Mouse (Mus musculus) olfactory bulb, adult 2 months (tissue): ENCODE data around the gene Vipas39. TPM values are rescaled to one million over a fixed set of nuclear protein-coding genes. Genes with fewer than 3 reads are reported as not detected.
A peak's percentile ranks its signal among the peaks of the same experiment; 100 is the strongest.
"Not testable (repeated sequence)": the region's sequence is repeated elsewhere in the genome, so short reads cannot be mapped to it uniquely, and the experiment has no call there.

ENCODE experiments used
- H3K27ac ChIP-seq: fragments of 200-500 bp; 2 replicates; pipeline ENCODE4 v1.5.1; 2012; ENCODE audit warnings: low read depth, low read length; ENCODE audit not compliant: insufficient read depth
- H3K4me1 ChIP-seq: fragments of 200-500 bp; 2 replicates; pipeline ENCODE4 v1.6.1; 2012; ENCODE audit warnings: low read length; ENCODE audit not compliant: control insufficient read depth, insufficient read depth
- H3K4me3 ChIP-seq: fragments of 200-500 bp; 2 replicates; pipeline ENCODE4 v1.5.1; 2012; ENCODE audit warnings: mild to moderate bottlenecking, low read depth, low read length, moderate library complexity; ENCODE audit not compliant: insufficient read depth
- CTCF ChIP-seq: fragments of 200-500 bp; IDR thresholded peaks from 2 replicates; pipeline ENCODE4 v1.5.1; 2012; ENCODE audit warnings: low read depth, mild to moderate bottlenecking, low read length, moderate library complexity; ENCODE audit not compliant: insufficient read depth
- POLR2A ChIP-seq: fragments of 200-500 bp; IDR thresholded peaks from 2 replicates; pipeline ENCODE4 v1.6.1; 2012; ENCODE audit warnings: mild to moderate bottlenecking, low read depth, low read length, moderate library complexity; ENCODE audit not compliant: insufficient read depth
- WGBS: fragments of 180-500 bp; shearing (Covaris S2); methylation state at CpG from one replicate; pipeline ENCODE4 v1.1.7; 2018; 5-methylcytosine and 5-hydroxymethylcytosine counted together
- polyA plus RNA-seq: library from polyadenylated mRNA; stranded (reverse); fragments of >200 nt; gene quantifications from 2 replicates; pipeline ENCODE4 v1.2.4, GENCODE M21; 2012; ENCODE audit warnings: low replicate concordance; ENCODE audit not compliant: missing spikeins, insufficient read depth, insufficient read length

The Vipas39 gene
- polyA plus RNA-seq, 1 experiment, result not detected

- H3K4me3 ChIP-seq, result no peak overlapping the region
- WGBS, result 70% methylated on average over 2 of the region's 2 CpGs
- H3K4me1 ChIP-seq, result no peaks in the 10 kb centered on the region
- H3K27ac ChIP-seq, result no peak overlapping the region
- no peak for TF ChIP-seq CTCF
Observed at GRCm38 (mm10) chr12:87212844-87213606, 53.0 kb downstream of the Vipas39 start.

DNA sequence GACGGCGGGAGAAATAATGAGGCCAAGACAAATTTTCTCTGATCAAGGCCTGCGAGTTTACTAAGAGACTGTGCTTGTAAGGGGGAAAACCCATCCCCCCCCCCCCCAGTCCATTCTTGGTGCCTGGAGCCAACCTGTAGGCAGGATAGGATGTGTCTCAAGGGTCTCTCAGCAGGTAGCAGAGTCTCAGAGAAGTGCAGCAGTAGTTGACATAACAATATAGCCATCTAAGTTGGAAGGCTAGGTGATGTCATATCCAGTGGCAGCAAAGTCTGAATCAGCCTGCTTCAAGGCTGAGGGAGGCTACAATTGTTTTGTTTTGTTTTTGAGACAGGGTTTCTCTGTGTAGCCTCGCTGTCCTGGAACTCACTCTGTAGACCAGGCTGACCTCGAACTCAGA is 60.3 kb downstream of the Vipas39 start:
- H3K4me1 ChIP-seq, H3K27ac ChIP-seq, H3K4me3 ChIP-seq: not testable (repeated sequence)
- WGBS, result 88% methylated on average over 5 of the region's 5 CpGs

DNA sequence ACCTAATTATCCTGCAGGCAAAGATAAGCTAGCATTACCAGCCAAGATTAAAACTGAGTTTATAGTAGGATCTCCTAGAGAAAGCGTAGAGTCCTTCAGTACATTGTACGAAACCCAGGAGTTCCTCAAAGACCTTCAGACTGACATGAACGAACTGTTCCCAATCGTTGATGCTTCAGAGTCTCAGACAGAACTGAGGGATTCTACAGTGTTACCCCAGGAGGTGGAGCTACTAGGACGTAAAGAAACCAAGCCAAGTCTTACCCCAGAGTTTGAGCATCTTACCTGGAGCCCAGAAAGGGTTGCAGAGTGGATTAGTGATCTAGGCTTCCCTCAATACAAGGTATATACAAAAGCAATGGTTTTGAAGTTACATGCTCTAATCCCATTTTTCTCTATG is 64.4 kb downstream of the Vipas39 start:
- Histone ChIP-seq H3K27ac (no peak overlapping the region), H3K4me1 (peaks cover 5% of the 10 kb centered on the region; the same call in 1 of the 2 replicates), H3K4me3 (no peak overlapping the region)
- WGBS, result 68% methylated on average over 5 of the region's 5 CpGs
- no peak for TF ChIP-seq POLR2A
- TF ChIP-seq CTCF, result no peak

DNA sequence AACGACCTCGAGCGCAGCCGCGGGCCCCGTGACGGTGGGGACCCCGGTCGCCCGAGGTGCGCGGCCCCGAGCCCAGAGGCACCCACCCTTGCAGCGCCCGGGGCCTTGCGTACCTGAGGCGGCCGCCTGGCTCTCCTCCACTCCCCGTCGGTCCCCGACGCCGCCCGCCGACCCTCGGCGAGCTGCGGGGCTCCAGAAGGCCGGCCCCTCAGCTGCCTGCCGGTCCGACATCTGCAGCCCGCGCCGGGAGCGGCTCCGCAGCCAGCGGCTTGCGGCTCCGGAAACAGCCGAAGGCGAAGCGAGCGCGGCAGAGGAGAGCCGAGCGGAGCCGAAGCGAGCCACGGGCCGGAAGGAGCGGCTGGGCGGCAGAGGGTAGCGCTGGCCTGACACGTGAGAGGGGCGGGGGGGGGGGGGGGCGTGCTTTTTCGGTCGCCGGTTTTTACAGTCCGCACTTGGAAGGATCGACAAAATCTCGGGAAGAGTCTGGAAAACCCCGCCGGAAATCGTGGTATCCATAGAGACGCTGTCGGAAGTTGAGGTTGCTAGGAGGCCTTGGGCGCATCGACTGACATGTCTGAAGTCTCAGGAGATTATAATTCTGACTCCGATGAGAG is 66.0 kb downstream of the Vipas39 start, which contains the start of gene Tmed8:
Tmed8 (minus strand) TSS at position 482 of the 614 bp plus-strand sequence.
- H3K4me1 ChIP-seq, result peaks cover 5% of the 10 kb centered on the region; the same call in 1 of the 2 replicates
- H3K4me3 ChIP-seq, result peak within 1 kb of the TSS; percentile 85
- under 1% methylated on average over 55 of the region's 70 CpGs for WGBS
- TF ChIP-seq CTCF (no peak), POLR2A (peak; percentile 49; the same call in 1 of the 2 replicates)
- H3K27ac ChIP-seq, result peak within 1 kb of the TSS; percentile 60

- Histone ChIP-seq H3K27ac (peak within 1 kb of the TSS; percentile 60), H3K4me3 (peak within 1 kb of the TSS; percentile 85), H3K4me1 (peaks cover 5% of the 10 kb centered on the region; the same call in 1 of the 2 replicates)
- no peak for TF ChIP-seq CTCF
- no peak for TF ChIP-seq POLR2A
- WGBS, result under 1% methylated on average over 32 of the region's 38 CpGs
Observed at GRCm38 (mm10) chr12:87199206-87199972, 66.7 kb downstream of the Vipas39 start, which contains the start of gene Samd15. Gene Samd15, plus strand, starts transcription at chr12:87199723.

DNA sequence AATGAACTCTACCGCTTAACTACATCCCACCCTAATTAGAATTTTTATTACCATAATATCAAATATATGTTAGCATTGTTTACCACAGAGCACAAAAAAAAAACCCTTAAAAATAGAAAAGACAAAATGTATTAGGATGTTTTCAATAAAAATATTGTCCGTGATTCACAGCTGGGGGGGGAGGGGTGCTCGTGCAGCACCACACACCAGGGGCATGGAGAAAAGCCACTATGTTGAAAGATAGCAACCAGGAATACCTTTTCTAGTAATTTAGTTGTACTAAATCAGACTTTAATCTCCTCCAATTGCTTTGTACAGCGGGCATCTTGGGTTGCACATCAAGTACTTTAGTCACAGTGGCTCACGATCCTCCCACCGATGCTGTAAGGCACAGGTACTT is 67.3 kb downstream of the Vipas39 start:
- no peak overlapping the region for H3K27ac ChIP-seq
- TF ChIP-seq CTCF (no peak), POLR2A (no peak)
- H3K4me3 ChIP-seq, result no peak overlapping the region
- H3K4me1 ChIP-seq, result peaks cover 5% of the 10 kb centered on the region; the same call in 1 of the 2 replicates
- 26% methylated on average over 6 of the region's 6 CpGs for WGBS

GRCm38 (mm10) chr12:87196310-87196709 is 69.7 kb downstream of the Vipas39 start:
- Histone ChIP-seq H3K27ac (no peak overlapping the region), H3K4me1 (peaks cover 5% of the 10 kb centered on the region; the same call in 1 of the 2 replicates), H3K4me3 (no peak overlapping the region)
- TF ChIP-seq CTCF (no peak), POLR2A (no peak)

DNA sequence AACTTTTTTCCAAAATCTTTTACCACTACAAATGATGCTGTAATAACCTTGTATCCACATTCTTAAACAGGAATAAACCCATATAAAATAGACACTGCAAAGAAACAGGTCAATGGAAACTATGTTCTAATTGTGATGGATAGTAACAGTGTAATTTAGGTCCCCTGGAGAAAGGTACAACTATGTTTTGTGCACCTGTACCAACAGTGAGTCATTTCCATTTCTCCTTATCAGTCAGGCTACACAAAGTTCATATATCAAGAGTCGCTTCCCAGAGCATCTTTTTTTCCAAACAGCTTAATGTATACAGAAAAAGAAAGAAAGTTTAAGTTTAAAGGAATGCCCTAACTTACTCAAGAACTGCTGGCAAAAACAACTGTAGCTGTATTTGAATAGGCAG is 71.0 kb downstream of the Vipas39 start:
- Histone ChIP-seq H3K27ac (no peak overlapping the region), H3K4me1 (peaks cover 5% of the 10 kb centered on the region; the same call in 1 of the 2 replicates), H3K4me3 (no peak overlapping the region)
- TF ChIP-seq CTCF (no peak), POLR2A (no peak)
- 92% methylated on average over 1 of the region's 1 CpGs for WGBS

DNA sequence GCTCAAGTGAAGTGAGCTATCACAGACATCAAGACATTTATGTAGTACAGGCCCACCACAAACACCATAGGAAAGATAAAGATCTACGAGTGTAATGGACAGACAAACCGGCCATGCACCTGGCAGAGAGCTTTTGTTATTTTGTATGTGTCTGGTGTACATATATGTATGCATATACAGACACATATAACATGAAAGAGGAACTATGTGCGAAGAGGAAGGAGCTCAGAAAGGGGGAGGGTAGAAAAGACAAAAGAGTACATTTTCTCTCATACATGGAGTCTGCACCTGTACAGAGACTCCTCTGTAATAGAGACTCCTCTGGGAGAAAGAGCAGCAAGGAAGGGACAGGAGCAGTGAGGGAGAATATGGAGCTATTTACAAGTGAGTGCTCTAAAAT is 73.0 kb downstream of the Vipas39 start:
- TF ChIP-seq CTCF (no peak), POLR2A (no peak)
- H3K27ac ChIP-seq, result no peak overlapping the region
- H3K4me3 ChIP-seq, result no peak overlapping the region
- H3K4me1 ChIP-seq, result peaks cover 5% of the 10 kb centered on the region; the same call in 1 of the 2 replicates
- 92% methylated on average over 3 of the region's 3 CpGs for WGBS

Other genes starting within 250 kb of the Vipas39 start
- gene Tmem63c, start 244.9 kb downstream of the Vipas39 start, polyA plus RNA-seq, result not detected in 2 replicates
- not detected in 2 replicates for gene Ngb, start 163.7 kb downstream of the Vipas39 start, polyA plus RNA-seq
- not detected in 2 replicates for gene Gstz1, start 119.1 kb downstream of the Vipas39 start, polyA plus RNA-seq
- gene Pomt2, start 118.3 kb downstream of the Vipas39 start, polyA plus RNA-seq, result not detected in 2 replicates
- gene Samd15, start 66.5 kb downstream of the Vipas39 start, polyA plus RNA-seq, result not detected in 2 replicates
- not detected in 2 replicates for gene Tmed8, start 65.8 kb downstream of the Vipas39 start, polyA plus RNA-seq
- gene Noxred1, start 27.5 kb downstream of the Vipas39 start, polyA plus RNA-seq, result not detected in 2 replicates
- gene Ahsa1, start 223 bp upstream of the Vipas39 start, polyA plus RNA-seq, result not detected in 2 replicates
- gene Ism2, start 33.4 kb upstream of the Vipas39 start, polyA plus RNA-seq, result not detected in 2 replicates
- gene Sptlc2, start 122.1 kb upstream of the Vipas39 start, polyA plus RNA-seq, result not detected in 2 replicates
- not detected in 2 replicates for gene Slirp, start 177.6 kb upstream of the Vipas39 start, polyA plus RNA-seq
- not detected in 2 replicates for gene Alkbh1, start 177.8 kb upstream of the Vipas39 start, polyA plus RNA-seq
- 137 TPM in 1 of 2 replicates, not detected in the other for gene Snw1, start 206.0 kb upstream of the Vipas39 start, polyA plus RNA-seq
- not detected in 2 replicates for gene Gm5788, start 228.5 kb upstream of the Vipas39 start, polyA plus RNA-seq
- gene Gm8300, start 248.1 kb upstream of the Vipas39 start, polyA plus RNA-seq, result not detected in 2 replicates